Comparison of ENCODE assay signal across 18 mouse cellular contexts in genomic region chr6:88191024-88191365, GRCm38 (mm10). TPM values are rescaled to one million over a fixed set of nuclear protein-coding genes. Genes with fewer than 3 reads are reported as not detected.
A peak's percentile ranks its signal among the peaks of the same experiment; 100 is the strongest.
DNase-seq lines count a peak whose midpoint lies in the region; ATAC-seq and TF ChIP-seq lines count a peak whose summit lies in the region.
"Had no signal": no experiment of that assay in that cellular context is flagged by ENCODE, and none has a peak within 500 bp of the region (broad histone marks: within the 10 kb centered on the region; RNA-seq: fewer than 3 reads in every experiment).

No protein-coding gene starts in this region.

- no peak overlapping the region for H3K9ac ChIP-seq in forebrain, embryonic 12.5 days
- H3K9ac ChIP-seq in forebrain, embryonic 16.5 days (replicated peaks; ENCODE audit: low read depth, low read length) = no peak overlapping the region
- H3K9ac ChIP-seq in kidney, postnatal 0 days (ENCODE audit: low read depth, low read length) = no peak overlapping the region
- H3K9ac ChIP-seq: limb, embryonic 15.5 days had no signal

- no peak for ATAC-seq in forebrain, embryonic 12.5 days (ENCODE audit: low FRiP score)
- no peak for ATAC-seq in forebrain, embryonic 16.5 days
- ATAC-seq in kidney, postnatal 0 days (replicated peaks; ENCODE audit: low FRiP score, low read depth) = no peak
- ATAC-seq: Patski had no signal

- DNase-seq in kidney, postnatal 0 days (ENCODE audit: low spot score) = peak; percentile 10
- DNase-seq in kidney, adult 8-10 months = no peak
- DNase-seq in MN1 (ENCODE audit: low spot score) = peak; percentile 54
- peak; percentile 11 for DNase-seq in mesoderm, embryonic 11.5 days (ENCODE audit: low read depth, low spot score)
- DNase-seq in thymus, postnatal 10 days (ENCODE audit: low spot score in 2 of 2) = no peak
- no peak for DNase-seq in testis, postnatal 14 days (ENCODE audit: low spot score)
- DNase-seq: adrenal gland, postnatal 14 days; B cell, adult 2 months; cerebellum, adult 11 months; kidney, adult 18-20 months; right cerebral cortex, postnatal 4 days had no signal

- H3K27ac ChIP-seq in forebrain, embryonic 12.5 days = no peak overlapping the region
- no peak overlapping the region for H3K27ac ChIP-seq in forebrain, embryonic 16.5 days (ENCODE audit: low read length)
- H3K27ac ChIP-seq in kidney, postnatal 0 days = no peak overlapping the region
- H3K27ac ChIP-seq: limb, embryonic 15.5 days; macrophage had no signal

- TF ChIP-seq CTCF in kidney, postnatal 0 days (IDR thresholded peaks at IDR 0.05; ENCODE audit: low read depth) = no peak

- H3K4me1 ChIP-seq in forebrain, embryonic 12.5 days = peaks cover 27% of the 10 kb centered on the region
- peaks cover 28% of the 10 kb centered on the region for H3K4me1 ChIP-seq in forebrain, embryonic 16.5 days (replicated peaks; ENCODE audit: control insufficient read depth, insufficient read depth, low read length)
- peaks cover 14% of the 10 kb centered on the region for H3K4me1 ChIP-seq in kidney, postnatal 0 days (replicated peaks; ENCODE audit: insufficient read depth, low read length)

- H3K9me3 ChIP-seq in forebrain, embryonic 12.5 days = no peaks in the 10 kb centered on the region
- H3K9me3 ChIP-seq in forebrain, embryonic 16.5 days (ENCODE audit: control insufficient read depth, low read length) = no peaks in the 10 kb centered on the region
- H3K9me3 ChIP-seq in kidney, postnatal 0 days (replicated peaks; ENCODE audit: low read length) = no peaks in the 10 kb centered on the region
- H3K9me3 ChIP-seq: limb, embryonic 15.5 days had no signal

- 12% methylated on average over 6 of the region's 6 CpGs for WGBS in forebrain, embryonic 12.5 days
- WGBS in forebrain, embryonic 16.5 days = 20% methylated on average over 6 of the region's 6 CpGs
- WGBS in kidney, postnatal 0 days = 31% methylated on average over 6 of the region's 6 CpGs

- H3K4me3 ChIP-seq in forebrain, embryonic 12.5 days (replicated peaks) = no peak overlapping the region
- no peak overlapping the region for H3K4me3 ChIP-seq in forebrain, embryonic 16.5 days (replicated peaks; ENCODE audit: low read length)
- H3K4me3 ChIP-seq in kidney, postnatal 0 days (replicated peaks; ENCODE audit: low read depth, low read length) = no peak overlapping the region

- peaks cover 99% of the 10 kb centered on the region for H3K27me3 ChIP-seq in forebrain, embryonic 12.5 days
- peaks cover 68% of the 10 kb centered on the region for H3K27me3 ChIP-seq in forebrain, embryonic 16.5 days (replicated peaks; ENCODE audit: control insufficient read depth, insufficient read depth, low read length)
- H3K27me3 ChIP-seq in kidney, postnatal 0 days (ENCODE audit: insufficient read depth, low read length) = peaks cover 71% of the 10 kb centered on the region
- H3K27me3 ChIP-seq: Patski had no signal

- H3K4me2 ChIP-seq in forebrain, embryonic 12.5 days = 0 out of 2 replicates have a peak overlapping the region, but pooled peaks have one; percentile 6
- H3K4me2 ChIP-seq in forebrain, embryonic 16.5 days (ENCODE audit: low read length) = no peak overlapping the region
- no peak overlapping the region for H3K4me2 ChIP-seq in kidney, postnatal 0 days (ENCODE audit: low read length)
- H3K4me2 ChIP-seq: limb, embryonic 15.5 days had no signal

- no peaks in the 10 kb centered on the region for H3K36me3 ChIP-seq in forebrain, embryonic 12.5 days (replicated peaks)
- H3K36me3 ChIP-seq in forebrain, embryonic 16.5 days (ENCODE audit: control insufficient read depth, insufficient read depth) = no peaks in the 10 kb centered on the region
- no peaks in the 10 kb centered on the region for H3K36me3 ChIP-seq in kidney, postnatal 0 days (ENCODE audit: insufficient read depth, low read length)
- H3K36me3 ChIP-seq: limb, embryonic 15.5 days had no signal

RNA-seq across cellular contexts. Expression of gene Gata2, which starts 2.7 kb away (rescaled TPM):
- polyA plus RNA-seq in forebrain, embryonic 12.5 days (2016; fragmentation: Nextera tagmentation; extraction: Ambion mirVana) = 9.4 and 14.6 TPM in 2 replicates
- 1.8 TPM in 2 replicates for polyA plus RNA-seq in forebrain, embryonic 16.5 days (2015; fragmentation: Nextera tagmentation; extraction: Ambion mirVana)
- polyA plus RNA-seq in kidney, postnatal 0 days (2015; fragmentation: Nextera tagmentation; extraction: Ambion mirVana) = 56.3 and 64.3 TPM in 2 replicates

RNA-seq across cellular contexts. Expression of gene Dnajb8, which starts 31.1 kb away (rescaled TPM):
- polyA plus RNA-seq in forebrain, embryonic 12.5 days (2016; fragmentation: Nextera tagmentation; extraction: Ambion mirVana) = not detected in 2 replicates
- not detected in 2 replicates for polyA plus RNA-seq in forebrain, embryonic 16.5 days (2015; fragmentation: Nextera tagmentation; extraction: Ambion mirVana)
- polyA plus RNA-seq in kidney, postnatal 0 days (2015; fragmentation: Nextera tagmentation; extraction: Ambion mirVana) = not detected in 2 replicates
- polyA plus RNA-seq: heart, embryonic 16.5 days; limb, embryonic 15.5 days; macrophage; neural tube, embryonic 14.5 days; Patski had no signal

Comparison
In these comparisons a context has a peak if more than half of its experiments do, and no peak if none do; other contexts are left out.
1. DNase-seq: peak in kidney, postnatal 0 days (single experiment), MN1 (single experiment) and mesoderm, embryonic 11.5 days (single experiment); none in kidney, adult 8-10 months (0 of 2), thymus, postnatal 10 days (0 of 2) and testis, postnatal 14 days (single experiment).